Mouse (Mus musculus) lung, postnatal 10 days (tissue): Measurements from ENCODE around the gene Ofcc1.

Experiments used
- DNase-seq: peaks from one replicate; pipeline ENCODE4 v3.0.0; 2021

Gene Ofcc1

DNA sequence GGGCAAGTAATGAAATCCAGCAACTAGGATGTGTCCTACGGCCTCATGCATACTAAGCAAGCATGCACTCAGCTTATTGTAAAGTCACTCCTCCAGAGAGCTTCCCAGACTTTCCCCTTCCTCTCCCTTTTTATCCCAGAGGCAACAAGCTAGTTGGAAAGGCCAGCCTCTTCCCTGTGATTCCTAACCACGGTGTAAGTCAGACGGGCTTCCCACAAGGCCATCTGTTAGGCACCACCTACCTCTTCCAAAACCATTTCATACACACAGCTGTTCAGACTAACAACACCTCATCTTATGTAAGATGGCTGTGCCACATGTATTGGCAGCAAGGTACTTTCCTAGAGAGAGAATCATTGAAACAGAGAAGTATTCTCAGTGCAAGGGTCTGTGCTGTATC lies 124.9 kb downstream of the Ofcc1 start:
- no peak for DNase-seq

DNA sequence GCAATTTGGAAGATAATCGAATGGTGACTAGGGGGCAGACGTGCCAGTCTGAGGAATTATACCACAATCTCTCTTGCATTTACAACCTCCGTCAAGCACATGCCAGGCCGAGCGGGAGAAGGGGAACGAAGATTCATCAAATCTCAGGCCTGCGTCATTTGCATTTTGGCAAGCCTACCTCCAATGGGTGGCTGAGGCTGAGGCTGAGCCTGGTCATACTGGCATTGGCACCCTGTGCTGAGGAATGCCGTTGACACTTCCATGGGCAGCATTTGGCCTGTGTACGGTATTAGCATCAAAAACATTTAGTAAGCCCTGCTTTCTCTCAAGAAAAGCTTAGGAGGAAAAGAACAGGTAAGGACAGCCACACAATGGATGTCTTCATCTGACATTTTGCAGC lies 152.9 kb downstream of the Ofcc1 start:
- DNase-seq: no peak

DNA sequence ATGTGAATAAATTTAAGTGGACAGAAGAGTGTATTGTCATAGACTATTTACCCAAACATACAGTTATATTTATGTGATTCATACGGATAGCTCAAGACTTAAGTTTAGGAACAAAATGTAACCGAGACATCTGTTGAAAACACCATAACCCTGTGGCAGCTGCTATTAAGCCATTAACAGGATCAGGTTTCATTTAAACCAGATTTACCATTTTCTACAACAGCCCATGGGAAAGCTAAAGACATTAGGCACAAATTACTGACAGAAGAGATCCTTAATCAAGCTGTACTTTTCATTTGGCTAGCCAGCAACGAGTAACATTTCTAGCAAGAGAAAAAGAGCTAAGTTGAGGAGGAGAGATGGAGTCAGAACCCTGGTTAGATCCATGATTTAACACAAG lies 179.5 kb downstream of the Ofcc1 start:
- DNase-seq: no peak

DNA sequence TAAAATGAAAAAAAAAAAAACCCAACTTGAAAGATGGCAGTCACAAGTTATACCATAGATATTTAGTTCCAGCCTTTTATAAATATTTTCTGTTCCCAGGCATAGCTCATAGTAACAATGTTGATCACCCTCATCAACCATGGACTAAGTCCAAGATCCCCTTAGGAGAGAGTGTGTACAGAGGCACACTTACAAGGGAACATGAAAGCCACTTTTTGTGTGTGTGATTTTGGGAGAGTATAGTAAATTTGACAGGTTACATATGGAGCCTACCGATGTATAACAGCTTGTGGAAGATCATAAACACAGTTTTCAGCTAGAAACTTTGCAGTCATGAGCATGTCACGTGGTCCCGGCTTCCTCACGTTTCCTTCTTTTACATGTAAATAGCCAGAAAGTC lies 189.5 kb downstream of the Ofcc1 start:
- DNase-seq: no peak

DNA sequence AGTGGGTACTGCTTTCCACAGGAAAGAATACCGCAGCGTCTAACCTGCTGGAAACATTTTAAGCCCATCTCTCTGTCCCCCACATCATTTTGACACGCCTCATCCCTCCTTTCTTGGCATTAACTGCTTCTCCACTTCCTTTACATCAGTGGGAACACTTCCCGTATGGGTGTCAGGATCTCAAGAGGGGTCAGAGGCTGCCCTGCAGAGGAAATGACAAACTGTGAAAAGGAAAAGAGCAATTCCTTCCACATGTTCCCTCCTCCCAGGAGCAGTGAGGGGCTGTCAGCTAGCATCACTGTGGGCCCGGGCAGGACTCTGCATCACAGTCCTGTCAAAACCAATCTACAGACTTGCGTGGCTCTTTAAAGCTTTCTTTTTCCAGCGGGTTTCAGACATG lies 193.4 kb downstream of the Ofcc1 start:
- no peak for DNase-seq

DNA sequence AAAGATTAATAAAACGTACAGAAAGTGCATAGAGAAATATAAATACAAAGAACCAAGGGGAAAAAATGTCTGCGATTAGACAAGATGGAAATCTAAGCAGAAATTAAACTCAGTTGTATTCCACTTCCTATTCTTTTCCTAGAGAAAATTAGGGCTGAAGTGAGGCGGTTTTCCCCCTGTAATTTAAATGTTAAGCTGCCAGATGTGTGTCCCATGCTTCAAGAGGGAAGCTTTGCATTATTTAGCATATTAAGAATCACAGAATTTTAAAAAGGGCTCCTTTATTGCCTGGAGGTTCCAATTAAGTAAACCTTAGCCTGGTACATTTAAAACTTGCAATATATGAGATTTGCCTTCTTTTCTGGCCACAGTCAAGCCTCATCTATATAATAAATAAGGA lies 205.8 kb downstream of the Ofcc1 start:
- DNase-seq: no peak

DNA sequence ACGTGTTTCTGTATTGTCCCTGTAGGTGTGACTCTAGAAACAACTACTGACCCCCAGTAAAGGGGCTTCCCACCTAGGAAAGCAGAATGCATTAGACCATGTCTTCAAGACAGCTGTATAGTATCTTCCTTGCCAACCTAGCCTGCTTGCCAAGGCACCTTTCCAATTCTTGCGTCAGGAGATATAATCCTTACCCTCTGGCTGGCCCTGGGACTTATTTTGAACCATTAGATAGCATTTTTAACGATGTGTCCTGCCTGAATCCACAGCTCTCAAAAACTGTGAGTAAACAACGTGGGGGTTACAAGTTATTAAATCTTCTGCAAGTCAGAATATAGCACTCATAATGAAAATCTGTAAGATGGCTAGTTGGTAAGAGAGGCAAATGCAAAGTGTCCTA lies 221.3 kb downstream of the Ofcc1 start:
- DNase-seq: no peak

DNA sequence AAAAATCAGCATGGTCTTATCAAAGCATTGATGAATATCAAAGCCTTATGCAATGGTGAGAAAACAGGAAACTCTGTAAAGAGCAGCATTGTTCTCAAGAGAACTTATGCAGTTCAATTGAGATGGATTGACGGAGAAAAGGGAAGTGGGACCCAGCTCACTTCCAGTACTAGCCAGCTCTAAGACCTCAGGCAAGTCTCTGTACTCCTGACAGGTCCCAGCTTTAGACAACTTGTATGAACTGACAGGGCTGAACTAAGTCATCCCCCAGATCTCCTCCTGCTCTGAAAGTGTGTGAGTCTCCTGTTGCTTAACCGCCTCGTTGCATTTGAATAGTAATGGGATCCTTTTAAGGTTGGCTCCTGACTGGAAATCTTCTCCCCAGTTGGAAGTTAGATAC lies 225.2 kb downstream of the Ofcc1 start:
- no peak for DNase-seq

DNA sequence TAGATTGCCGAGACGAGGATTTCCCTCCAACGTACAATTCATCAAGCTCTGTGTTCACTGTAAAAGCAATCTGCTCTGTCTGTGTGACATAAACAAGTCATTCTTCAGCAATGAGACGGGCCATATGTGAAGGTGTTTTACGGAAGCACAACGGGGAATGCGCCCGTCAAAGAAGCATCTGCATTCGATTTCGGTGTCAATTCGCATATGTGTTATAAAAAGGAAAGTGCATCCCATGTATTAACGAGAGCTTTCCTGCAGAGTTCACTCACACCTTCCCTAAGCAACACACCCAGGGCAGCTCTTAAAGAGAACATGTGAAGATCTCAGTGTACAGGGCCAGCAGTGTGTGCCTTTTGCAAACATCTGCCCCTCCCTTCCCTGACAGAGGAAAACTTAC lies 225.6 kb downstream of the Ofcc1 start:
- no peak for DNase-seq

DNA sequence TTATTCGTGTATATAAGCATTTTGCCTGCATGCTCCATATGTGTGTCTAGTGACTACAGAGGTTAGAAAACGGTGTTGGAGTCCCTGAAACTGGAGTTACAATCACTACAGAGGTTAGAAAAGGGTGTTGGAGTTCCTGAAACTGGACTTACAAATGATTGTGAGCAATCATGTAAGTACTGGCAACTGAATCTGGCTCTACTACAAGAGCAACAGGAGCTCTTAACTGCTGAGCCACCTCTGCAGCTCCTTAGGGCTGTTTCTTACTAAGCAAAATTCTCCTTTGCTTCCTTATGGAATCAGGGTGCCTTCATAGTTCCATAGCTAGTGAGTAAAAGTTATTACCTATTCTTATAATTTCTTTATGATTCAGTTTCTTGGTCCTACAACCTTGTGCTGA lies 237.4 kb downstream of the Ofcc1 start:
- no peak for DNase-seq

DNA sequence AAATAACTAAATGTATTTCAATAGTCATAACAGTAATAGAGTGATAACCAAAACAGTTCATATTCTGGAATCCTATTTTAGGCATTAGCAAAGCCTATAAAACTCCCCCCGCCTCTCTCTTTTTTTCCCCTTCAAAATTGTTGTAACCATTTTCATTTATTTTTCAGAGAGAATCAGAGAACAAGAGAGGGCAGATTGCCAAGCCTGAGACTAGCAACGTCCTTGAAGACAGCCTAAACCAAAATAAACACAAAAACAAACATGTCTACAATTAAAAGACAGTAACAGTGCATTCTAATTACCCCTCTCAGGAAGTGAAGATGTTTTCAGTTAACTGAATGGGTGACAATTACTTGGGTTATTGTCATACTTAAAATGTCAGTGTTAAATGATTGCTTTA lies 248.9 kb downstream of the Ofcc1 start:
- DNase-seq: no peak

DNA sequence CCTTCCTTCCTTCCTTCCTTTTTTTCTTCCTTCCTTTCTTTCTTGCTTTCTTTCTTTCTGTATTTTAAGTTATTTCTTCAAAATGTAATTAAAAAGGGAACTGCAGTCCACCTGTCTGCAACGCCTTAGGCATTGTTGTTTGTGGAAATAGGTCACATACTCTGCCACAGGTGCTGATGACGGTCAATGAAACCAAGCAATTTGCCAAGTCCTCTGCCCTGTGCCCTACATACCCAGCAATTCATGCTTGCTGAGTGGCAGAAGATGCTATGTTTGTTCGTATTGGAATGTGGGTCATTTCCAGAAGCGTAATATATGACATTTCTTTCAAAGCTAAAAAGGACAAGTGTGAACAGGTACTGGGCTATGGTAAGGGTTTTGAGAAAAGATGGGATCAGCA lies 285.0 kb downstream of the Ofcc1 start:
- no peak for DNase-seq

DNA sequence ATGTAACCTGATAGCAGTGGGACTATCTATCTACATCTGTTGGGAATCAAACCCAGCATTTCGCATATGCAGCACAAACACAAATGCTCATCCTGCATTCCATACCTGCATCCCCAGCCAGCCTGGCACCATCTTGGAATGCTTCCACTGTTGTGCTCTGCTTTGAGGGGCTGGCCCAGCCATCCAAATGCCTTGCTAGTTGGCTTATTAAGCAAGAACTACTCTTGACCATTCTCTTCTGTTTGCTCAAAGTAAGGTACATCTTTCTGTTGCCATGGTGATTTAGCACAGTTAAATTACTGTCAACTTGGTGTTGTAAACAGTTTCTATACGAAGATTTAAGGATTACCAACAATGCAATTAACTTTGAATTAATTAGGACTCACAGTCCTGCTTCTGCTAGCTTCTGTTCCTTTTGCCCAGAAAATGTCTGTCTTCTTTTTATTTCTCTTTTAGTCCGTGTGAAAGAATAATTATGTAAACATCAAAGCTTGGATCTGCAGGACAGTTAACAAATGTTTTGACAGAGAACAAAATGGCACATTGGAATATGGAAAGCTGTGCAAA lies 286.3 kb downstream of the Ofcc1 start:
- no peak for DNase-seq

DNA sequence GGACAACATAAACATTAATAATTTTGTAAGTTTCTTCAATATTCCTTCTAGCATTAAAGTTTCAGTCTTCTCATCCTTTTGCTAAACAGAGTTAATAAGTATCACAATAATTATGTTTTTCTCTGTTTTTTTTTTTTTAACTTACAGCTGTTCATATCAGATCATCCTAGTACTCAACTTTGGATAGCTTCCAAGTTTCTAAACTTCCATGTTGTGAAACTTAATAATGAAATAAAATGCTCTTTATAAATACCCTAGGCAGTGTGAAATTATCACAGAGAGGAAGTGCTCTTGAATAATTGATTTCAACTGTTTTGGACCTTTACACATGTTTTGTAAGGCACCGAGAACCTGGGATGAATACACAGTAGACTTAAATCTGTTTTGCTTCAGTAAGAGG lies 291.2 kb downstream of the Ofcc1 start:
- no peak for DNase-seq

DNA sequence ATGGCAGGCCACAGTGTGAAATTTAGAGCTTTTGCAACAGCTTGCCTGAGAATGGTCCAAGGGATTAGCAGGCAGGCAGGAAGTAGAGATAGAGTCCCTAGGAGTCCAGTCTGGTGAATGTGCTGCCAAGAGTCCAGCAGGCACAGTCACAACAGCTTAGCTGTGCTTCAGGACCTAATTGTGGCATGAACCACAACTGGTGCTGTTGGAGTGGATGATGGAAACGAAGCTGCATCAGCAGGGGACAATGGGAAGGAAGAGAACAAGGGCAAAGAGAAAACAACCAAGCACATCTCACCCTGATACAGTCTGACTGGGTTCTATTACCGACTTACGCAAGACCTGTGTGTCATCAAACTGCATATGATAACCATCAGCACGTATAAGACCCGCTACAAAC lies 300.0 kb downstream of the Ofcc1 start:
- DNase-seq: no peak

DNA sequence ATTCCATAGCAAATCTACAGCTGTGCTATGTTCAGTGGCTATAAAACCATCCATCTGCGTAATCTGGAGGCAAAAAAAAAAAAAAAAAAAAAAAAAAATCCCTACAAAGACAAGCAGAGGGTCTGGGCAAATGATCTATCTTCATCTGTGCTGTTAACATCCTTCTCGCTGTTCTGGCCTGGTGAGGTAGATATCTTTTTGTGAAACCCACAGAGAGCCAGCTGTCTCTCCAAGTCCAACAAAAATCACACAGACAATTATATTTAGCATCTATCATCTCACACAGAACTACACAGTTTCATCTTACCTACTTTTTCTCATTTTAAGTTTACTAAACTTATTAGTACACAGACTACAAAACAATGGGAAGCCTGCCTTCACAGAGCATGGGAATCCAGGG lies 323.4 kb downstream of the Ofcc1 start:
- DNase-seq: no peak

DNA sequence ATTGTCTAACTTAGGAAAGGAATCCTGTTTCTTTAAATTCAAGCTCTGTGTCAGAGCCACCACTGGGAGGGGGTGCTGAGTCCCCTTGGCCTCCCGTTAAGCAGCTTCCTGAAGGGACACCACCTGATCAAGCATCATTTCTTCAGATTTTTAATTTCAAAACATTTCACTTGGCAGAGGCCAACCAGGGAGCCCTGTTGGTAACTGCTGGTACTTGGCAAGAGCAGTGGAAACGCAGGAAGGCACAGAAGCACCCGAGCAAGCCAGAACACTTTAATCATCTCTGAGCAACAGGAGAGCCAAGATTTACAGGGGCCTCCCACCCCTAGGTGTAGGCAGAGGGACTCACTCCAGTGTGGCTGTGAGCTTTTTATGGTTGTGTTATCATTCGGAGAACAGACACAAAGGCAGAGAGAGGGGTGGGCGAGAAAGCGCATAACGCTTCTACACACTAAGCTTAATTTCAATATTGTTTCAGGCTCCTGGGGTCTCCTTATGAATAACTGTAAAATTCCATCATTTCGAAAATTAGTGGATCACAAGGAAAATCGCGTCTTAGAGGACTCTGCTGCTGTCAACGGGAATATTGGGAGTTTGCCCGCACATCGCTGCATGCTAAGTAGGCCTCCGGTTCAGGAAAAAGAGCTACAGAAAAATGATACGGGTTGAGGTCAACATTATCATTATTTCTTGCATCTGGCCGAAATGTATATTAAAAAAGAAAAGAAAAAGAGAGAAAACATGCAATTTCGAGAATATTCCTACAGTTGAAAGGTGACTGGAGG lies 324.1 kb downstream of the Ofcc1 start:
- no peak for DNase-seq

DNA sequence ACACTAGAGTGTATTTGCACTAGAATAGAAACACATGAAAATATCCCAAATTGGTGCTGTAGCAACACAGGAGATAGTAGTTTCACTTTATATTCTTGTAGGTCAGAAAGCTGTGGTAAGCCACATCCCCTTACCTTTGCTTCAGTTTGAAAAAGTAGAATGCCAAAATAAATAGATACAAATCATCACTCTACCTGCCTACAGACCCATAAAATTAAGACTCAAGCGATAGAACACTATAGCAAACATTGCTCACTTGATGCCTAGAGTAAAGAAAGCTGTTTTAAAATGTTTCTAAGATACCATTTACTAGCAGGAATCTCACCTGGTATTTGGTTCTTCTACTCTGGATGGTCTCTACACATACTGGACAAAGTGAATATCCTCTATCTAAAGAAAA lies 331.8 kb downstream of the Ofcc1 start:
- DNase-seq: no peak

DNA sequence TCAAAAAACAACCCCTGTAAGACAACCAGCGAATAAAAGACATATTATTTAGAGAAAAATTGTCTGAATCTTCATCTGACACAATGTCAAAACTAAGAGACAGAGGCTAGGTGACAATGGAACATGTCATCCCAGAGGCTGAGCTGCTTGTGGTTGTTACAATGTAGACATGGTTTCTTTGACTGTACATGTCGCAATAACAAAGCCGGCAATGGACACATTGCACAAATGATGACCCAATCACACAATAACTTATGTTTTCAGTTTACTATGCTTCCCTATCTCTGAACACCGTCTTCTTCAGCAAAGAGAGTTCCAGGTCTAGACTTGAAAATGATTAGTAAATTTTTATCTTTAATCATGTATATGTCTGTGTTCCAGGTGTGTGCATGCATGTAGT lies 332.4 kb downstream of the Ofcc1 start:
- DNase-seq: no peak

DNA sequence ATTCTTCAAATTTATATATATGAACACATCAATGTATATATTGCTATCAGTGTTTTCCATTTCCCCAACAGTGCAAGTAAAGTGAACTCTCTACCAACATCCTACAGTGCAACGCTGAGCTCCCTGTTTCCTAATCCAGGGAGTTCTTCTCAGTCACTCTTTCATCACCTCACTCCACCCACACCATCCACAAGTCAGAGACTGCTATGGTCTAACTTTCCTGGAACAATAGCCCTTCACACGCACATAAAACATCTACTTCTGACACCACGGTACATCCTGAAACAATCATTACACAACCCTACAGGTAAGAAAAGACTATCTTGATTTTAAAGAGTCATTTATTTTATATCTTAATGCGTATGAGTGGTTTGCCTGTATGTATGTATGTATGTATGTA lies 335.4 kb downstream of the Ofcc1 start:
- DNase-seq: no peak

DNA sequence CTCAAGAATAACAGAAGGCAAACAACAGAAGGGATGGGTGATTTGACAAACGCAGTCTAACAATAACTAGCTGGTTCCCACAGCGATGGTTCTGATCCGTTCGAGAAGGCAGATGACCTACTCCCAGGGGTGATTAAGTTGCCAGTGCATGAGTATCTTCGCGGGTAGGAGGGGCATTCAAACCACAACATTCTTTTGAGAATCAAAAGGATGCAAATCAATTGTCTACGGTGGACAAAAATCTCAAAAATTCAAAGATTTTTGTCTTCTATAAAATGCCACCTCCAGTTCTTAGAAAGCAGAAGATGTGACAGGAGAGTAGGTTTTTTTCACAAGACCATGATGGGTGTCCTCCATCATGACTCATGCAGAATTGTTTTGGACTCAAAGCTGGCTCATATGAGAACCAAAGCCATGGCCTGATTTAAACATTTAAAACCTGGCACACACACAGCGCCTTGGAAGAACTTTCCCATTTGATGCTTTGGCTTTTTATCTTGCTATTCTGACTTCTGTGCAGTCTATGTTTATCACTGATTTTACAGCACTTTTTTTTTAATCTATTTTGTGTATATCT lies 338.0 kb downstream of the Ofcc1 start:
- DNase-seq: no peak

DNA sequence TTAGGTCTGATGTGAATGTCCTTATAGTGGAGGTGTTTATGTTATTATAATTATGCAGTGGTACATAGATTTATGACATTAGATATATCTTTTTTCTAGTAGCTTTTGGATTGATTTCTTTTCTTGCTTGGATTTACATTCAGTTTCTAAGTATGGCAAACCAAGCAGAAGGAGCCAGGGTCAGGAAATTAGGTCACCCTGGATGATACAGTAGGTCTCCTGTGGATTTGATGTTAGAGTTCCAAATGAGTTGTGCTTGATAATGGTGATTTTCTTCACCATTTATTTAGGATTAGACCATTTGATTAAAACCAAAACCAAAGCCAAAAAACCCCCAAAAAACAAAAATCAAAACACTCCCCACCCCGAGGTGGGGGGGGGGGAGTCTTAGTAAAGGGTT lies 338.6 kb downstream of the Ofcc1 start:
- DNase-seq: no peak

DNA sequence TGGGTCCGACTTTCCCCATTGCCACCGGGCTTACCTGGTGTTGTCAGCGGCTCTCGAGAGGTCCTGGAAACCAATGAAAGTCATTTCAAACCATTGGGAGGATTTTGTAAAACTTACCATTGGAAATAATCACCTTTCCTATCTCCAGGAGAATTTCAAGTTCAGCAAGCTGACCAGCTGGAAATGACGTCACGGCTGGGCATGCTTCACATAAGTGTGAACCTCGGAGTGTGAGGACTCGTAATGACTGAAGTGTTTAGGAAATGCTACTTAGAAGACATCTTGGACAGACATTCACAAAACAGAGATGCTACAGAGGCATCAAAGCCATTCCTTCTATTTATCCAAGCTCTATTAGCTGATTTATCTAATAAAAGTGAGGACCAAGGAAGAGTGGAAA lies 361.0 kb downstream of the Ofcc1 start:
- no peak for DNase-seq

DNA sequence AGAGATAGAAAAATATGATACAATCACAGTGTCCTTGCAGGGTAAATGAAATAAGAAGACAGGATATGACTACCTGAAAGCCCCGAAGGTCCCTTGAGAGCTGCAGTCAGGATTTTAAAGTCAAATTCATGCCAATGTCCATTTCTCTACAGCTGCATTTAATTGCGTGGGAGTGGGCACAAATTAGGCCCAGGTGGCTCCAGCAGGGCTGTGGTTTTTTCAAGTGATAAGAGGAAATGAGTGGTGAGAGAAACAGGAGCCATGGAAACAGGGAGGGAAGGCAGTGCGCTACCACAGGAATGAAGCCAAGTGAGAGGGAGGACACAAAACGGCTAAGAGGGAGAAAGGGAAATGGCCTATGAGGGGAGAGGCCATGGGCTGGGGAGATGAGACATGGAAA lies 363.3 kb downstream of the Ofcc1 start:
- DNase-seq: no peak
